Mouse (Mus musculus): ENCODE results near the gene Wasf3.

GRCm38 (mm10) chr5:146368356-146368755 lies 16.4 kb upstream of the Wasf3 start:
- no peak for TF ChIP-seq EP300 (IDR thresholded peaks at IDR 0.05)
- no peak for TF ChIP-seq CTCF (IDR thresholded peaks at IDR 0.05)

All from lung, postnatal 0 days (tissue).